Mouse (Mus musculus): Measurements from ENCODE around the gene Esr1.
"Not testable (repeated sequence)": the region's sequence is repeated elsewhere in the genome, so short reads cannot be mapped to it uniquely, and the experiment has no call there.

The Esr1 gene

GRCm38 (mm10) chr10:4620596-4621504 is 9.5 kb downstream of the Esr1 start:
- no peak for DNase-seq (ENCODE audit: low read depth, low spot score)

DNA sequence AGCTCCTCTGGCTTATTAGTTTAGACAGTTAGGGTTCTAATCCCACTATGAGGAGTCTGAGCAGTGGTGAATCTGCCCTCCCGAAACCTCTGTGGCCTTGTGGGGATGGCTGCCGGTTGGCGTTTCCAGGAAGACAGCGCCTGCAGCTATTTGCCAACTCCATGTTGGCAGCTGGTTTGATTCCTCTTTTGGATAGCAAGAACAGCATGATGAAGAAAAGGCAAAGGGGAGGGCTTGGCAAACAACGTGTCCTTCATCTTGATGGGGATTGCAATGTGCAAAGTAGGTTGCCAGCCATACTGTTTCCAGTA is 10.1 kb downstream of the Esr1 start:
- DNase-seq (ENCODE audit: low read depth, low spot score), result no peak

- no peak for DNase-seq (ENCODE audit: low read depth, low spot score)
Observed at GRCm38 (mm10) chr10:4623319-4623718, 11.9 kb downstream of the Esr1 start.

- no peak for DNase-seq (ENCODE audit: low read depth, low spot score)
Observed at GRCm38 (mm10) chr10:4624581-4624980, 13.2 kb downstream of the Esr1 start.

GRCm38 (mm10) chr10:4625300-4625699 is 13.9 kb downstream of the Esr1 start:
- no peak for DNase-seq (ENCODE audit: low read depth, low spot score)

- no peak for DNase-seq (ENCODE audit: low read depth, low spot score)
Observed at GRCm38 (mm10) chr10:4626432-4626831, 15.0 kb downstream of the Esr1 start.

GRCm38 (mm10) chr10:4626996-4627395 is 15.6 kb downstream of the Esr1 start:
- no peak for DNase-seq (ENCODE audit: low read depth, low spot score)

GRCm38 (mm10) chr10:4627415-4627814 is 16.0 kb downstream of the Esr1 start:
- DNase-seq (ENCODE audit: low read depth, low spot score), result no peak

DNA sequence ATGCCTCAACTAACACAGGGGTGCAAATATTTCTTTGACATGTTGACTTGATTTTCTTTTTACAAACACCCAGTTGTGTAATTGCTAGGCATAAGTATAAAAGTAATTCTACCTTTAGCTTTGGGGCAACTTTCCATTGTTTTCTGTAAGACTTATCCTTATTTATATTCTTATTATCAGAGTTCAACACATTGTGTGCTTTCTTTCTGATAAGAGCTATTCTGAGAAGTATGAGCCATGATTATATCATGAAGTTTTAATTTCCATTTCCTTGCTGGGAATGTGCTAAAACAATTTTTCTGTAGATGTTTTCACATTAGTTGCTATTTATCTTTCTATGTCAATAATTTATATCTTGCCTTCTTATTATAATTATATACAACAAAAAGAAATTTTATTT is 17.9 kb downstream of the Esr1 start:
- no peak for DNase-seq (ENCODE audit: low read depth, low spot score)

DNA sequence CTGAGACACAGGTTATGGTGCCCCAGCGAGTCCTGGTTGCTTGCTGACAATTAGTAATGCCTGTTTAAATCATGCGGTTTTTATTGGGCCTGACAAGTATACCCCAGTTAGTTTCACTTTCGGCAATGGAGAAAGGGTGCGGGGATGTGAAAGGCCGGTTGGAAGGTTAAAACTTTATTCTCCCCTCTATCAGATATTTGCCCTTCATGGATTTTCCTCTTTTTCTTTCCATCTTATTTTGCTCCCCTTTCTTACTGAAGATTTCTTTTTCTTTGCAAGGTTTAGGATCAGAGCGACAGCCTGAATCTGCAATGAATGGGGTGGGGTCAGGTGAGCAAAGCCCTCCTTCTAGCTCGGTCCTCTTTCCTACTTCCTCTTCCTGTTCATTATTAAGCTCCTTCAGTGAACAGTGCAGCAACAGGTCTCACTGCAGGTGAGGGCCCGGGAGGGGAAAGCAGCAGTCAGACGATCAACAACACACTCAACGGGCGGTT is 20.9 kb downstream of the Esr1 start:
- no peak for DNase-seq (ENCODE audit: low read depth, low spot score)

DNA sequence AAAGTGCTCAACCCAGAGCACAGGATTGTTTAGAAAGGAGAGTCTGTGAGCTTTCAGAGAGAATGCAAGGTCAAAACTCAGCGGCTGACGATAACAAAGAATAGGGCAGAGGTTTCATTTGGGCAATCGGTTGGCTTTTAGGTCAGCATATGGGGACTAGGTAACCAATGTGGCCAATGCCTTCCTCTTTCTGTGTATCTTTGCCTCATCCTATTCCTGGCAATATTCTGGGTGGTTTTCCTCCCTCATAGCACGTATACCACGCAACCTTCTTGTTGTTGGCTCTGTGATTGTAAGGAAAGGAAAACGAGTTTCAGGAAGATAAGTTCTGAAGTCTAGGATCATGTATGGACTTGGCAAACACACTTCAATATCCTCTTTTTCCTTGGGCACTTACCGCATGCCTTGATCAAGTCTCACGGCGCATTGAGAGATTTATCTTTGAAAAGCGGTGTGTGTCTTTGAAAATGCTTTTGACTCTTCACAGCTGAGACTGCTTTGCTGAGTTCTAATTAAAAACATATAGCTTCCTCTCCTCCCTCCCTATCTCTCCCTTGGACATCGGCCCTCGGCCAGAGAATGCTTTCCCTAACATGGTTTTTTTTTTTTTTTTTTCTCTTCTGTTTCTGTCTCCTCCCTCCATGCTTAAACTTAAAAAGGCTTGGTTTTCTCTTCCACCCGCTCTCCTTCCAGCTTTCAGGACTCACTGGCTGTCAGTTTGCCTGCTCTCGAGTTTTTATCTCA is 22.1 kb downstream of the Esr1 start:
- no peak for DNase-seq (ENCODE audit: low read depth, low spot score)

DNA sequence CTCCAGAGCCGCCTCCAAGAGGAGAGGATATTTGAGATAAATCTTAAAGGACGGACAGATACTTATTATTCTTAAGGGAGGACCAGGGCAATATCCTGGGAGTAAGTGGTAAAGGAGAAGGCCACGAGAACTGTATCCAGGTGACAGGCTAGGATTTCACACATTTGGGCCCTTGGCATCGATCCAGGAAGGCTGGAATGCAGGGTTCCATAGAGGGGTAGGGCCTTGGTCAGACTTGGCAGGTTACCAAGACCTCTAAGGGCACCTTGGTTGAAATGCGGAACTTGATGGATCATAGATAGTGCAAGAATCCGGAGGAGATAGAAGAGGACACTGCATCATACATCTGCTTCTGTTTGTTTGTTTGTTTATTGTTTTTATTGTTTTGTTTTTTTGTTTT is 24.3 kb downstream of the Esr1 start:
- DNase-seq (ENCODE audit: low read depth, low spot score), result no peak

DNA sequence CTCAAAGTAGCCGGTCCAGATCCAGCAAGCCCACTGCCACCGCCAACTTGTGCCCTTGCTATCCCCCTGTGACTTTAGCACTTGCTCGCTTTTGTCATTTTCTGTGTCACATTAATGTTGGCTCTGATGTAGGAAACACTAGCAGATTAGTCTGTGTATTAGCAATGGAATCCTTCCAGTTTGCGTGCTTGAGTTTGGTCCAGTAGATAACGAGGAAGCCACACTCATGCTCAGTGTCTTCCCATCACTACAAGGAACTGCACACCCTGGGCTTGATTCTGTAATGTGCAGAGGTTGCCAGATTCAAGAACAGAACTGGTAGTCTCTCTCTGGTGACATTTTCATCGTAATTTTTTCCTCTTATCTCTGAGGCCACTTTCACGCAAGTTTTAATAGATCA is 34.7 kb downstream of the Esr1 start:
- no peak for DNase-seq (ENCODE audit: low read depth, low spot score)

- no peak for DNase-seq (ENCODE audit: low read depth, low spot score)
Observed at GRCm38 (mm10) chr10:4646851-4647250, 35.5 kb downstream of the Esr1 start.

DNA sequence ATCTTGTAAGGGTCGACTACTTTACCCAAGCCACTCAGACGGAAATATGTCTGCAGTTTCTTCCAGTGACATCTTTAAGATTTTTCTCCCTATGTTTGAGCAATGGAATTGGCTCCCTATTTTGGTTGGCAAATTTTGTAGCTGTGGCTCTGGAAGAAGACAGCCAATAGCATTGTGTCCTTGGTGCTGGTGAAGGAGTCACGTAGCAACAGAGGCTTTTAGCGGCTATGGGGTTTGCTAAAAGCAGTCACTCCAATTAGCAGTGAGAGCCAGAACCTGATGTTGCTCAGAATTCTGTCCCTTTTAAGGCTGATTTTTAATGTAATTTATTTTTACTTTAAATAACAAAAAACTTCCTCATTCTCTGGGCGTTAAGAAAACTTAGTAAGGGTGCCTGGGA is 54.0 kb downstream of the Esr1 start:
- DNase-seq (ENCODE audit: low read depth, low spot score), result no peak

DNA sequence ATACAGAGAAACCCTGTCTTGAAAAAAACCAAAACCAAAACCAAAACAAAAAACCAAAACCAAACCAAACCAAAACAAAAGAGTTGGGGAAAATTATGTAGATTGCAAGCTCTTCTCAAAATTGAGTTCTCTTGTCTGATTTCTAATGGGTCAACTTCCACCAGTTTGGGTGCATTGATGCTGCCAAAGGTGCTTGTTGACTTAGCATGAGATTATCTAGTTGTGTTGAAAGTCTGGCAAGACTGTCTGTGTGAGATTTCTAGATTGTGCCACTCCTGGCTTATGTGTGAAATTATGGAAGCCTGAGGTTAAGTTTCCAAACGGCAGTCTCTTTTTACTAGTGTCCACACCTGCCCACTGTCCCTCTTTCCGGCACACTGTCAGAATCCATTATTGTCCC is 55.6 kb downstream of the Esr1 start:
- no peak for DNase-seq (ENCODE audit: low read depth, low spot score)

DNA sequence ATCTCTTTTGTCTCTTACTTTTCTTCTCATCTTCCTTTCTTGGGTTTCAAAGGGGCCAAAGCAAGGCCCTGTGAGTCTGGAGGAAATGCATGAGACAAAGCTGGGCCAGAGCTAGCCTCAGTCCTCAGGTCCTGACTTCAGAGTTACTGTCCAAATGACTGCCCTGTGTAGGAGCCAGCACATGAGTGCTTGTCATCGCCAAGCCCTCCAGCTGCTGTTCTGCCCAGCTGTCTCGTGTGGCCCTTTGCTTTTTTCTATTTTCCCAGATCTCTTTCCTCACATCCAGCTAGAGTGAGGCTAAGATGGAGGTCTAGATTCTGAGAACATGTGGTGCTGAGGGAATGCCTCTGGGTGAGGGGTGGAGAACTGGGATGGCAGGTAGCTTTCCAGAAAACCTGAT is 58.7 kb downstream of the Esr1 start:
- no peak for DNase-seq (ENCODE audit: low read depth, low spot score)

DNA sequence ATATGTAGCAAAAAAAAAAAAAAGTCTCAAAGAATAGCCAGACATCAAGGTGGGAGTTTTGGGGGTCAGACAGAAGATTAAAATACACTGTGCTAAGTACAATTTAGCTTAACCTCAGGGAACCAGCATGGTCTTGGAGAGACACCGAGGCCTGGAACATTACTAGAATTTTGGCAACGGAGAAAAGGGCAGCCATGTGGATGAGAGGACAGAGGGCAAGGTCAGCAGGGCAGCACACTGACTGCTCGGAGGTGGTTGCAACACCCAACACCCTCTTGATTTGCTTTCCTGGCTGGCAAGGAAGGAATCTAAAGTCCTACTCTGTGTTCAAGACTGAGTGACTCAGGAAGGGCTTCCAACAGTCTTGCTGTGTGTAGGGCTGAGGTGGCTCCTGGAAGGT is 60.5 kb downstream of the Esr1 start:
- no peak for DNase-seq (ENCODE audit: low read depth, low spot score)

DNA sequence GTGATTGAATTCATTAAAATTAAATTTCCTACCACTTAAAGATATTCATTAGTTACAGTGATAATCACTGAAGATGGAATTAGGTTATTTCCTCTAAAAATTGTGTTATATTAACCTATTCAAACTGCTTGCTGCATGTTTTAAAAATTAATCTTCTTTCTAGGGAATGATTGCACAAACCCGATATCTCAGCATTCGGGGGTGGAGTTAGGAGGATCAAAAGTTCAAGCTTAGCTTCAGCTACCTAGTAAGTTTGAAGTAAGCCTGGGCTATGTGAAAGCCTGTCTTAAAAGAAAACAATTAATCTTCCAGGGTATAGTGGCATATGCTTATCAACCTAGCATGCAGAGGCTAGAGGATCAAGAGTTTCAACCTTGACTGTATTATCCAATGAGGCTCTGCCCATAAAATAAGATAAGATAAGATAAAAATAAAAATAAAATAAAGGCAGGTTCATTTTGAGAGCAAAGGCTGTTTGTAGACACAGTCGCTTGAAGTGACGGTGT is 62.0 kb downstream of the Esr1 start:
- no peak for DNase-seq (ENCODE audit: low read depth, low spot score)

GRCm38 (mm10) chr10:4674983-4675592 is 63.7 kb downstream of the Esr1 start:
- not testable (repeated sequence) for DNase-seq (ENCODE audit: low read depth, low spot score)

GRCm38 (mm10) chr10:4683106-4683505 is 71.7 kb downstream of the Esr1 start:
- DNase-seq (ENCODE audit: low read depth, low spot score), result no peak

DNA sequence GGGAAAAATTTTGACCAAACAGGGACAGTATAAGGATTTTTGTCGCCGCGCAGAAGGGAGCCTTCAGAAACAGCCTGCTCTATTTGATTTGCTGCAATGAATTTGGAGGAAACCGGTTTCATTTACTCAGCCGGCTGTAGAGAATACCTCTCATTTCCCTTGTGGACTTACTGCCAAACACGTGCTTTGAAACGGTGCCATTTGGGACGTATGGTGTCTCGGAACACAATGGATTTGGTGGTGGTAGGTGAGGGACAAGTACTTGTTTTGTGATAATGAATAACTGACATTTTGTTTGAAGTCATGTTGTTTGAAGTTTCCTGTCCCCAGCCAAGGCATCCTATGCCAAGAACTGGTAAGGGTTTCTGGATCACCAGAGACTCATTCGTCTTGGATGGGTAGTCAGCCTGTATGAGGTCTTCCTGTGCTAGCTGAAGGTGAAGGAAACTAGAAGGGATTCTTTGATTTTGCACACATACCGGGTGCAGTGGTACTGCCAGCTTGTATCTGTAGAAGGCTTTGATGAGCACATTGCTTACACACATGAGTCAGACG is 72.4 kb downstream of the Esr1 start:
- no peak for DNase-seq (ENCODE audit: low read depth, low spot score)
